Mouse (Mus musculus) cortical plate, adult 2 months (tissue): ENCODE data around the gene Fam214b.

ENCODE experiments used
- CTCF ChIP-seq: fragments of 200-500 bp; IDR thresholded peaks from 2 replicates; pipeline ENCODE4 v1.5.1; 2011; ENCODE audit warnings: mild to moderate bottlenecking, control low read depth, low read length; ENCODE audit not compliant: insufficient read depth; ENCODE audit errors: extremely low read depth
- POLR2A ChIP-seq: fragments of 200-500 bp; IDR thresholded peaks from 2 replicates; pipeline ENCODE4 v1.6.1; 2011; ENCODE audit warnings: mild to moderate bottlenecking, low read length, control low read depth; ENCODE audit not compliant: insufficient read depth; ENCODE audit errors: extremely low read depth

DNA sequence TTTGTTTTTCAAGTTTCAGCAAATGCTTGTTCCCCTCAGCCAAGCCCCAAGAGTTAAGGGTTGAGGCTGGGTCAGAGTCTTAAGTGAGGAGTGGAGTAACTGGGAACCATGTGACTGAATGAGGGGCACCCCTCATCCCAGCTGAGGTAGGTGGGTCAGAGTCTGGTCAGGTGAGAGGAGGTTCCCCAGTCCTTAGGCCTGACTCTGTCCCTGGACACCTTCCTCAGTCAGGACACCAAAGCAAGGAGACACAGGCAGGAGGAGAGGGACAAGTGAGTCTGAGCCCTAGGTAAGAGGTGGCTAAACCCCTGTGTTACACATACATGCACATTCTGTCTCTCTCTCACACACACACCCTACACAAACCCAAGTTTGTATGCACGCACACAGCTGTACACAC is 13.5 kb downstream of the Fam214b start:
- TF ChIP-seq CTCF, result no peak
- no peak for TF ChIP-seq POLR2A
